Mouse (Mus musculus) v-Abl transformed pro-B cells (cell line): Measurements from ENCODE around the gene 1110004F10Rik.

Source experiments
- in situ Hi-C, 2 experiments: fragments of 400-800 bp; cut with MboI; formaldehyde crosslinking; loops; one replicate each; pipeline ENCODE4 v1.15.1; 2025; ENCODE audit not compliant: unreplicated experiment in 2 of 2

1110004F10Rik gene

DNA sequence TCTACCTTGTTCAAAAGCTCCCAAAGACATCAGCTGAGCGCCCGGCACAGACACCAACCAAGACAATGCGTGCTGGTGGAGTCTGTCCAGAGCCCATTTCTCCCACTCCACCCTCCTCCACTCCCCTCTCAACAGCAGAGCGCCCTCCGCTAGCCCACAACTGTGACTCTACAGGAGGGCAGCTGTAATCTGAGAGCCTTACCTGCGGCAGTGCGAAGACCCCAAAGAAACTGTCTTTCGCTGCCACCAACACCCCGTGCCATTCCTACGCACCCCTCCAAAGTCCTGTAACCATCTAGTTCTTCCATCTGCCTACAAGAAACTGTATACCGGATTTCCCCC is at the start of gene 1110004F10Rik:
Gene 1110004F10Rik (plus strand): TSS at position 202 of the 342 bp plus-strand sequence.
- in situ Hi-C loops = loop anchor here (5.0 to 25.0 kb wide), 3 partner anchors 544 to 1127 kb away; no protein-coding TSS in a partner anchor

DNA sequence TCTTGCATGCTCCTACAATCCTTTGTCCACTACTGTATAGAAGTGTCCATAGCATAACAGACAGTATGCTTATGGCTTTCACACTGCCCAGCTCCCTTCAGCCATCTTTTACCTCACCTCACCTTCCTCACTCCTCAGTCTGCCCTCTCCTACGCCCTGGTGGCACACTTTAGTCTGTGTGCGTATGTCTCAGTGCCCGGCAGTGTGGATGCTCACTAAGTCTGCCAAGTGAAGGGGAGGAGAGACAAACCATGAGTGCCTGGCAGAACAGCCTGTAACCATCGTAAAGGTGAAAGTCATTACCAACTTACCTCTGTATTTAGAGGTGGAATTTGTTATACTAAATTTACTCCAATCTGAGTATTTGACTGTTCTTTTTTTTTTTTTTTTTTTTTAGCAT is 36.5 kb upstream of the 1110004F10Rik start:
- in situ Hi-C loops = no loop called here

DNA sequence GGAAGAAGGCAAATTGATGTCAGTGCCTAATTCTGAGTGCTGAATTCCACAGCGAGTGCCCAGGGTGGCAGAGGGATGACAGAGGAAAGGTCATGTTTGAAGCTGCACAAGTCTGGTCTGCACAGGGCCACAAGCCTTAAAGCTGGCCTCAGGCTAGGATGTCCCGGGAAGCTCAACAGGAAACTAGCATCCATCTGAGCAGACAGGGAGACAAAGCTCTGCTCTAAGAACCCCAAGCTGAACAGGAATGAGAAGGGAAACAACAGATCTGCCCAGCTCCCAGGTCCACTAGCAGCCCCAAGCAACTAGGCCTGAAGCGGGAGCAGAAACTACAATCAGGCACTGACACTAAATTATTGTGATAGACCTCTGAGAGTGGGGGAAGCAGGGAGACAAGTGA is 9.2 kb upstream of the 1110004F10Rik start:
- in situ Hi-C loops = loop anchor here in 1 of 2 experiments (10.0 to 25.0 kb wide), 2 partner anchors 535 to 1118 kb away; no protein-coding TSS in a partner anchor

DNA sequence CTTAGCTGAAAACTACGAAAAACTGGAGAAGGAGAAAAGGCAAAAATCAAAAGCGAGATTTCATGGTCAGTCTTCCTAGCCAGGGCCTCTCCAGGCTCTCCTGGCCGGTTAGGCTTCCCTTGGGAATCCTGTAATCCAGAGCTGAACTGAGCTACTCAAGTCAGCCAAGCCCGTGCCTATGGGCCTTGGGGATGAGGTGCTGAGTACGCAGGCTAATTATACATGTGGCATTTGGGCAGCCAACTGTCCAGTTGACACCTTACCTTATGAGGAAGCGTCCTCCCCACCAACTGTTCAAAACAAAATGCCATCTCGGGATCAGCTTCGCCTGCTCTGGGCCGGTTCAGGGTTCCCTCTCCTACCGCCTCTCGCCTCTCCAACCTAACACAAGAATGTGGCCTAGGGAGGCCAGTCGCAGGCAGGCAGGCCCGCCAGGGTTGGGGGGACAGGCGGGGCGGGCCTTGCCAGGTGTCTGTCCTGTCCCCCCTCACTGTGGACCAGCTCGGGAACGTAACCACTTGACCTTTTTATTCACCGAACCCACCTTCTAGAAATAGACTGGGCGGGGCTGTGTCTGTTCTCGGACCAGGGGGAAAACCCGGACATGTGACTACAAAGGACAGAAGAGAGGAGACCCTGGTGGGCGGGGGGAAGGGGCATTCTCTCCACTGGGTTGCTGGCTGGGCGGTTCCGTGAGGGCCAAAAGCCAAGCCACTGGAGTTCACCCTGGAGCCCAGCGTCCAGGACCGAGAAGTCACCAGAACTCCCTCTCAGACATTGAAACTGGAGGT is 8.4 kb upstream of the 1110004F10Rik start:
- in situ Hi-C loops = loop anchor here in 1 of 2 experiments (10.0 to 25.0 kb wide), 2 partner anchors 536 to 1118 kb away; no protein-coding TSS in a partner anchor

GRCm38 (mm10) chr7:116031388-116031717 is 7.8 kb upstream of the 1110004F10Rik start:
- in situ Hi-C loops = loop anchor here in 1 of 2 experiments (10.0 to 25.0 kb wide), 2 partner anchors 537 to 1119 kb away; no protein-coding TSS in a partner anchor

DNA sequence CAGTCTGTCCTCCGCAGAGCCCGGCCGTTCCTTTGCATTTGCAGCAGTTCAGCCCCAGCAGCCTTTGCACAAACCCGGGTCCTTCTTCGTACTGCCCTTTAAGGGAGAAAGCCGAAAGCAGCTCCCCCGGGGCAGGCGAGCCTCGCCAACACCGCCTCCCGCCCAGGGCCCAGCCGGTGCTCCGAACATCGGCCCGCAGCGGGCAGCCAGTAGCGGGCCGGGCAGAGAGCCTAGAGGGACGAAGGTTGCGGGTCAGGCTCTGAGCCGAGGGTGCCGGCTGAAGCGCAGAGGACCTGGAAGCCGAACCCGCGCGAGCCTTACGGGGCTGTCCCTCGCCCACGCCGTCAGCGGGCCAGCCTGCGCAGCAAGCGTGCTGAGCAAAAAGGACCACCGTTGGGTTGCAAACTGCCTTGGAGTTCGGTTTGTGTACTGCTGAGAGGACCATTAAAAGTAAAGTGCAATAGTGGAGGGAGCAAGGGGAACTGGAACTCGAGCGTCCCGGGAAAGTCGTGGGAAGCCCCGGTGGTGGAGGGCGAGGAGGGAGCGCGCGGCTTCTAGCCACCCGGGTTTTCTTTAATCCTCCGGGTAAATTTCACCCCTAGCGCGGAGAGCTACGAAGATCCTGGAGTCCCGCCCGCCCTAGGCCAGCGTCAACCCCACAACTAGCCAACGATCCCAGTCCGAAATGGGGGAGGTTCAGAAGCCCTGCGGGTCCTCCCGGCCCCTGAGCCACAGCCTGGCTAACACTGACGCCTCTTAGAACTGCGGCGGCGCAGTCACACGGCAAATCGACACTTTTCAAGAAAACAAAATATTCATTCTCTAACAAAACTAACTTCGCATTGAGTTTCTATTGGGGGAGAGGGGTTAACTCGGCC is 7.2 kb upstream of the 1110004F10Rik start:
- in situ Hi-C loops = loop anchor here in 1 of 2 experiments (10.0 to 25.0 kb wide), 2 partner anchors 537 to 1120 kb away; no protein-coding TSS in a partner anchor

- in situ Hi-C loops = loop anchor here in 1 of 2 experiments (10.0 to 25.0 kb wide), 2 partner anchors 538 to 1120 kb away; no protein-coding TSS in a partner anchor
Observed at GRCm38 (mm10) chr7:116032596-116033307, 6.4 kb upstream of the 1110004F10Rik start.

GRCm38 (mm10) chr7:116033371-116034241 is 5.6 kb upstream of the 1110004F10Rik start:
- in situ Hi-C loops = loop anchor here in 1 of 2 experiments (10.0 to 25.0 kb wide), 2 partner anchors 539 to 1121 kb away; no protein-coding TSS in a partner anchor

GRCm38 (mm10) chr7:116034282-116034758 is 4.9 kb upstream of the 1110004F10Rik start:
- in situ Hi-C loops = loop anchor here in 1 of 2 experiments (10.0 to 25.0 kb wide), 2 partner anchors 540 to 1122 kb away; no protein-coding TSS in a partner anchor

- in situ Hi-C loops = loop anchor here (5.0 to 25.0 kb wide), 3 partner anchors 541 to 1123 kb away; no protein-coding TSS in a partner anchor
Observed at GRCm38 (mm10) chr7:116035504-116035903, 3.7 kb upstream of the 1110004F10Rik start.

DNA sequence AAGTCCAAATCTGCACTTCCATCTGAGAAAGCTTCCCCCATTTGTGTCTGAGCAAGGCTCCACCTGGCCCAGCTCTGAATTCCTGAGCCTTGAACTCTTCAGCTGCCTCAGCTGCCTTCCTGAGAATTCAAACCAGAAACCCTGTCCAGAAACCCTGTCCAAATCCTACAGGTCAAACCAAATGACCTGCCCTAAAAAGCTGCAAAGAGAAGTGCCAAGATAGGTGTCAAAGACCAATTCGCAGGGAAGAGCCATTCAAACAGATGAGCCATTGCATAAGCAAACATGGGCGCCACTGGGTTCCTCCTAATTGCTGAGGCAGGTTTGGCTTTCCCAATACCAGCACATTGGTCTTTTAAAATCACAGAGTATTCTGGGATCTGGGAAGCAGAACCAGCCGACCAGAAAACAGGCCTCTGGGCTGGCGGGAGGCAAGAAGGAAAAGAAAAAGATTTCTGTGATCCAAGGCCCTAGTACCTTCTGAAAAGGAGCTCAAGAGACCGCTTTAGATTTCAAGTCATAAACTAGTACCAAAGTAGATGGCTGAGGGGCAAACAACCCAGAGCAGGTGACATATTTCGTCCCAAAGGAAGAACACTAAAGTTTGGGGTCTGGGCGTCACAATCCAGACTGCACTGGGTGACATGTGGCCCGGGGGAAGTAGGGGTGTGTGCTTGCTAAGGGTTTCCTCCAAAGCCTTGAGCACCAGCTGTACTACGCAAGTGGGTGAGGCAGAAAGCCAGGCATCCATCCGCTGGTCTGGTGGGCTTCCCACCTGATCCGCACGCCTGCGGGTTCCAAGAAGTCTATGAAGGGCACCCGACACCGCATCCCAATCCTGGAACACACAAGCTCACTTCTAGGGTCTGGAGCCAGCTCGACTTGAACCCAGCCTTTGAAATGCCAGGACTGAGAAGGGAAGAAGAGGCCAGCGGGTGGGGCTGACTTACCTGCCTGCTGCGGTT is 2.3 kb upstream of the 1110004F10Rik start:
- in situ Hi-C loops = loop anchor here (5.0 to 25.0 kb wide), 3 partner anchors 542 to 1125 kb away; no protein-coding TSS in a partner anchor

GRCm38 (mm10) chr7:116038024-116038423 is 1.2 kb upstream of the 1110004F10Rik start:
- in situ Hi-C loops = loop anchor here (5.0 to 25.0 kb wide), 3 partner anchors 543 to 1126 kb away; no protein-coding TSS in a partner anchor

- in situ Hi-C loops = loop anchor here (5.0 to 25.0 kb wide), 3 partner anchors 544 to 1126 kb away; no protein-coding TSS in a partner anchor
Observed at GRCm38 (mm10) chr7:116038511-116038910, 686 bp upstream of the 1110004F10Rik start, which contains the start of gene Sox6. Gene Sox6 (minus strand): TSS chr7:116038796.

GRCm38 (mm10) chr7:116039538-116040466 is 605 bp downstream of the 1110004F10Rik start:
- in situ Hi-C loops = loop anchor here (5.0 to 25.0 kb wide), 4 partner anchors 545 to 1305 kb away; no protein-coding TSS in a partner anchor

DNA sequence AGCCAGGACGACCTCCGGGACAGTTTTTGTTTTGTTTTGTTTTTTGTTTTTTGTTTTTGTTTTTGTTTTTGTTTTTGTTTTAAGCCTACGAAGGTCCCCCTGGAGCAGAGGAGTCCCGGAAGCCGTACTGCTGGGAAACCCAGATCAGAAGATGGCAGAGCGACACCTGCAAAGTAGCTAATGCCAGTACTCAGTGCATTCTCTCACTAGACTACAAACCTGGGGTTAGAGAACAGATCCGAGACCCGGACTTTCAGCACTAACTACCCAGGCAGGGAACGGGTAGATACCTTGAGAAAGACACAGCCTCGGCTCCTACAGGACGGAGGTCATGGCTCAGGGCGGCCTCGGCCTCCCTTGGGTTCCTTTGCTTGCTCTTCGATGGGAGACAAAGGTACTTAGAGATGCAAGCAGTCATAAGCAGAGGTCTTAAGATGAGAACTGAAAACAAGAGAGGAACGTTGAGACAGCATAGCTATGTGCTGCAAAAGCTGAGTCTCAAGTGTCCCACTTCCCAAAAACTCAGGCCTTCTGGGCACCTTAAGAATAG is 1.3 kb downstream of the 1110004F10Rik start:
- in situ Hi-C loops = loop anchor here in 1 of 2 experiments (10.0 to 25.0 kb wide), 2 partner anchors 1128 to 1306 kb away; no protein-coding TSS in a partner anchor

DNA sequence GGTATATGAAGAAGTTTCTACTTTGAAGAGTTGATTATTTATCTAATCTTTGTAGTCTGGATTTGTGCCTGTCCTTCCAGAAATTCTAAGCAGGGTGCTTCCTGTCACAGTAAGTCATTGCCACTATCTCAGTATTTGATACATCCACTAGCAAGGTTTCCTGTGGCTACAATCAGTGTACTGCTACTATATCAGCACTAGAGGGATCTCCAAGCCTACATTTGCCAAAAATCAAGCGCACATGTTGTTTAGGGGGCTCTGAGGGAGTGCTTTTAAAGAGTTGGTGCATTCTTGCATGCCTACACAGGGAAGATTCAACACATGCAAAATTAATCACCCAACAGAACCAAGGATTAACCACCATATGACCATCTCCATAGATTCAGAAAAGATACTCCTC is 21.5 kb downstream of the 1110004F10Rik start:
- in situ Hi-C loops = no loop called here
